Mouse (Mus musculus) E14TG2a.4 (cell line): ENCODE measurements around the gene Wdr82.

Experiments used
- CTCF ChIP-seq: conservative IDR thresholded peaks from 2 replicates; pipeline ENCODE4 v1.5.1; 2014; ENCODE audit warnings: low read length
- POU5F1 ChIP-seq: IDR thresholded peaks from 2 replicates; pipeline ENCODE4 v1.6.1; 2014; ENCODE audit warnings: low read length, borderline replicate concordance

DNA sequence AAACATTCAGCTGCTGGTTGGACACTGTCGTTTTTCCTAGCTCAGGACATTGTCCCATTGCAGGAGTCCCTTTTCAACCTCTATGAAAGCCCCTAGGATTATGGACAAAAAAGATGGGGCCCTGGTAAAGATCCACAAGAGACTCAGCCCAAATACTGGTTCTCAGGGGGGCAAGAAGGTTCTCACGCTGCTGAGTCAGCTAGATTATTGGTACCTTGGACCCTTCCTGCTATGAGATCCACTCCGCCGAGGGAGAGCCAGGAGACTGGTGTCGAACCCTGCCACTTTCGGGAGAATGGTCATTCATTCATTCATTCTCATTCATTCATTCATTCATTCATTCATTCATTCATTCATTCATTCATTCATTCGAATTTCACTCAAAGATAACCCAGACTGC, 46.2 kb downstream of the Wdr82 start:
- no peak for TF ChIP-seq CTCF
- TF ChIP-seq POU5F1 = no peak
